Comparison of ENCODE assay signal across 9 mouse cellular contexts in genomic region chr7:81868158-81868557, GRCm38 (mm10). TPM values are rescaled to one million over a fixed set of nuclear protein-coding genes. Genes with fewer than 3 reads are reported as not detected.
DNase-seq lines count a peak whose midpoint lies in the region.
"Had no signal": no experiment of that assay in that cellular context is flagged by ENCODE, and none has a peak within 500 bp of the region (broad histone marks: within the 10 kb centered on the region; RNA-seq: fewer than 3 reads in every experiment).

No protein-coding gene starts in this region.

- WGBS in large intestine, adult 2 months: 25% methylated on average over 6 of the region's 6 CpGs

- peak; percentile 81 for DNase-seq in Muller cell, postnatal 12 days (ENCODE audit: inconsistent ontology term)
- peak; percentile 45 for DNase-seq in c-Kit-positive CD71-negative TER-119-negative erythroid progenitor cells, embryonic 14.5 days (ENCODE audit: low read depth)
- DNase-seq in fat pad, adult 2 months (ENCODE audit: extremely low read depth, low read depth, low spot score): peak; percentile 10
- peak; percentile 61 to 79 for DNase-seq in heart, postnatal 36 days
- peak; percentile 27 for DNase-seq in large intestine, adult 2 months (ENCODE audit: low read depth, low spot score)
- DNase-seq in lung, postnatal 14 days: peak; percentile 84
- peak; percentile 58 for DNase-seq in retina, adult 2 months (ENCODE audit: low read depth, low spot score)
- peak; percentile 89 for DNase-seq in thymus, postnatal 4 days

- intact Hi-C loops in heart, postnatal 36 days (cut with DNase I): loop anchor here (5.0 kb wide), 2 partner anchors 64 to 84 kb away; partner anchors contain the start of gene Hdgfl3

RNA-seq across cellular contexts. Expression of gene Tm6sf1, which starts 9.4 kb away (rescaled TPM):
- total RNA-seq in heart, postnatal 36 days (2021): 10 to 100 TPM in 1 of 2 experiments, 1 to 10 TPM in 1; 9.1 to 14.4 TPM
- polyA plus RNA-seq in large intestine, adult 2 months (2012; rRNA removed): 32.3 and 43.5 TPM in 2 replicates

RNA-seq across cellular contexts. Expression of gene Gm10160, which starts 12.6 kb away (rescaled TPM):
- total RNA-seq in heart, postnatal 36 days (2021): not detected
- not detected in 2 replicates for polyA plus RNA-seq in large intestine, adult 2 months (2012; rRNA removed)
- polyA plus RNA-seq: macrophage had no signal

RNA-seq across cellular contexts. Expression of gene Btbd1, which starts 38.9 kb away (rescaled TPM):
- total RNA-seq in heart, postnatal 36 days (2021): 100 to 1,000 TPM; 135 to 137 TPM
- 16.1 and 21.7 TPM in 2 replicates for polyA plus RNA-seq in large intestine, adult 2 months (2012; rRNA removed)

Comparison
In these comparisons a context has a peak if more than half of its experiments do, and no peak if none do; other contexts are left out.
1. Peak in every context shown above with its lines: DNase-seq.
2. DNase-seq: peak in every context shown above with its lines; median percentile 89 in thymus, postnatal 4 days; 84 in lung, postnatal 14 days; 81 in Muller cell, postnatal 12 days; 70 in heart, postnatal 36 days; 58 in retina, adult 2 months; 45 in c-Kit-positive CD71-negative TER-119-negative erythroid progenitor cells, embryonic 14.5 days; 27 in large intestine, adult 2 months; 10 in fat pad, adult 2 months.